Mouse (Mus musculus): Measurements from ENCODE around the gene Ankrd13d.

DNA sequence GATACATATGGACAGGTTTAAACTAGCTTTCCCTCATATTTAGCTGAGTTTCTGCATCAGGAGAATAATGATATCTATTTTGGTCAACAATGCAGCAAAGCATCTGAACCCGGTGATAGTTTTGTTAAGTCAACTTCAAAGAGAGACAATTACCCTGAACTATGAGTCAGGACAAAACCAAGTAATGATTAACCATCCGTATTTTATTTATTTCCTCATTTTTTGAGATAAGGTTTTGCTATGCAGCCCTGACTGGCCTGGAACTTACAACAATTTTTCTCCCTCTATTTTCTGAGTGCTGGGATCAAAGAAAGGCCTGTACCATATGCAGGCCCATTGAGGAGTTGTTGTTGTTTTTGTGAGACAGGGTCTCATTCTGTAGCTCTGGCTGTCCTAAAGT lies 47.7 kb upstream of the Ankrd13d start:
- TF ChIP-seq POLR2A (IDR thresholded peaks at IDR 0.05; ENCODE audit: low read depth, low read length) (no peak), CTCF (IDR thresholded peaks at IDR 0.05; ENCODE audit: borderline replicate concordance, insufficient read depth, low read length) (no peak)
